Comparison of ENCODE assay signal across 23 mouse cellular contexts in genomic region chr8:77318590-77318989, GRCm38 (mm10).
DNase-seq lines count a peak whose midpoint lies in the region; ATAC-seq lines count a peak whose summit lies in the region.
"Had no signal": no experiment of that assay in that cellular context is flagged by ENCODE, and none has a peak within 500 bp of the region (broad histone marks: within the 10 kb centered on the region; RNA-seq: fewer than 3 reads in every experiment).

No protein-coding gene starts in this region.

- no peaks in the 10 kb centered on the region for H3K9me3 ChIP-seq in forebrain, embryonic 10.5 days
- H3K9me3 ChIP-seq in forebrain, embryonic 13.5 days (replicated peaks) = no peaks in the 10 kb centered on the region
- no peaks in the 10 kb centered on the region for H3K9me3 ChIP-seq in intestine, embryonic 14.5 days (ENCODE audit: control insufficient read depth, low read length)
- H3K9me3 ChIP-seq in intestine, embryonic 15.5 days = no peaks in the 10 kb centered on the region
- no peaks in the 10 kb centered on the region for H3K9me3 ChIP-seq in midbrain, embryonic 11.5 days (ENCODE audit: control insufficient read depth, low read length)
- no peaks in the 10 kb centered on the region for H3K9me3 ChIP-seq in midbrain, embryonic 10.5 days (replicated peaks)
- H3K9me3 ChIP-seq: embryonic facial prominence, embryonic 12.5 days; embryonic facial prominence, embryonic 15.5 days; forebrain, embryonic 12.5 days; heart, embryonic 13.5 days; hindbrain, embryonic 12.5 days; hindbrain, embryonic 15.5 days had no signal

- H3K36me3 ChIP-seq in forebrain, embryonic 10.5 days (replicated peaks) = 0 out of 2 replicates have a peak, but pooled peaks cover 2% of the 10 kb centered on the region
- no peaks in the 10 kb centered on the region for H3K36me3 ChIP-seq in forebrain, embryonic 13.5 days (ENCODE audit: poor library complexity, severe bottlenecking)
- H3K36me3 ChIP-seq in intestine, embryonic 14.5 days (ENCODE audit: control insufficient read depth, insufficient read depth, low read length) = peaks cover 15% of the 10 kb centered on the region
- no peaks in the 10 kb centered on the region for H3K36me3 ChIP-seq in intestine, embryonic 15.5 days
- no peaks in the 10 kb centered on the region for H3K36me3 ChIP-seq in midbrain, embryonic 11.5 days (ENCODE audit: control insufficient read depth, insufficient read depth, low read length)
- H3K36me3 ChIP-seq in midbrain, embryonic 10.5 days = no peaks in the 10 kb centered on the region
- H3K36me3 ChIP-seq: embryonic facial prominence, embryonic 12.5 days; forebrain, embryonic 12.5 days; hindbrain, embryonic 12.5 days; hindbrain, embryonic 15.5 days had no signal

- DNase-seq in forebrain, embryonic 10.5 days (ENCODE audit: extremely low spot score, low spot score) = peak; percentile 3
- peak; percentile 28 for DNase-seq in intestine, embryonic 14.5 days (ENCODE audit: low spot score)
- peak; percentile 44 for DNase-seq in midbrain, embryonic 11.5 days (ENCODE audit: low spot score, missing footprints)
- no peak for DNase-seq in midbrain, embryonic 10.5 days (ENCODE audit: low spot score)
- no peak for DNase-seq in left cerebral cortex, adult 9 months (ENCODE audit: low spot score in 2 of 2)
- DNase-seq: adrenal gland, postnatal 10 days; adrenal gland, postnatal 36 days; cerebellum, adult 18-20 months; cerebellum, adult 9-10 months; cerebellum, postnatal 25 days; gastrocnemius, postnatal 10 days; gastrocnemius, postnatal 36 days; heart, postnatal 14 days had no signal

- H3K4me2 ChIP-seq in forebrain, embryonic 13.5 days = no peak overlapping the region
- H3K4me2 ChIP-seq in intestine, embryonic 14.5 days (ENCODE audit: low read length) = no peak overlapping the region
- H3K4me2 ChIP-seq in intestine, embryonic 15.5 days (replicated peaks) = no peak overlapping the region
- H3K4me2 ChIP-seq in midbrain, embryonic 11.5 days = no peak overlapping the region
- H3K4me2 ChIP-seq: embryonic facial prominence, embryonic 12.5 days; embryonic facial prominence, embryonic 15.5 days; forebrain, embryonic 12.5 days; heart, embryonic 13.5 days; hindbrain, embryonic 12.5 days; hindbrain, embryonic 15.5 days had no signal

- ATAC-seq in forebrain, embryonic 13.5 days = no peak
- no peak for ATAC-seq in intestine, embryonic 14.5 days (replicated peaks; ENCODE audit: low FRiP score, low TSS enrichment, low read depth)
- no peak for ATAC-seq in intestine, embryonic 15.5 days
- ATAC-seq in midbrain, embryonic 11.5 days (ENCODE audit: low FRiP score) = no peak
- ATAC-seq: forebrain, embryonic 16.5 days; Patski had no signal

- H3K4me1 ChIP-seq in forebrain, embryonic 10.5 days = no peaks in the 10 kb centered on the region
- H3K4me1 ChIP-seq in forebrain, embryonic 13.5 days = no peaks in the 10 kb centered on the region
- H3K4me1 ChIP-seq in intestine, embryonic 14.5 days (replicated peaks; ENCODE audit: control insufficient read depth, insufficient read depth, low read length) = peaks cover 3% of the 10 kb centered on the region; the same call in 1 of the 2 replicates
- peaks cover 1% of the 10 kb centered on the region; the same call in 1 of the 2 replicates for H3K4me1 ChIP-seq in intestine, embryonic 15.5 days (replicated peaks)
- no peaks in the 10 kb centered on the region for H3K4me1 ChIP-seq in midbrain, embryonic 11.5 days (ENCODE audit: control insufficient read depth, insufficient read depth, low read length)
- H3K4me1 ChIP-seq in midbrain, embryonic 10.5 days = no peaks in the 10 kb centered on the region
- H3K4me1 ChIP-seq: embryonic facial prominence, embryonic 12.5 days; embryonic facial prominence, embryonic 15.5 days; forebrain, embryonic 12.5 days; hindbrain, embryonic 12.5 days; hindbrain, embryonic 15.5 days had no signal

- 86% methylated on average over 9 of the region's 9 CpGs for WGBS in forebrain, embryonic 10.5 days
- WGBS in forebrain, embryonic 13.5 days = 52% methylated on average over 9 of the region's 9 CpGs
- 83% methylated on average over 9 of the region's 9 CpGs for WGBS in intestine, embryonic 14.5 days
- WGBS in intestine, embryonic 15.5 days = 84% methylated on average over 9 of the region's 9 CpGs
- WGBS in midbrain, embryonic 11.5 days = 80% methylated on average over 9 of the region's 9 CpGs
- 88% methylated on average over 9 of the region's 9 CpGs for WGBS in midbrain, embryonic 10.5 days

- H3K9ac ChIP-seq in forebrain, embryonic 13.5 days = no peak overlapping the region
- H3K9ac ChIP-seq in intestine, embryonic 14.5 days (ENCODE audit: low read length) = no peak overlapping the region
- H3K9ac ChIP-seq in intestine, embryonic 15.5 days = no peak overlapping the region
- H3K9ac ChIP-seq in midbrain, embryonic 11.5 days (ENCODE audit: low read length) = no peak overlapping the region
- H3K9ac ChIP-seq: embryonic facial prominence, embryonic 12.5 days; embryonic facial prominence, embryonic 15.5 days; forebrain, embryonic 12.5 days; heart, embryonic 13.5 days; hindbrain, embryonic 12.5 days; hindbrain, embryonic 15.5 days had no signal

- no peak overlapping the region for H3K27ac ChIP-seq in forebrain, embryonic 10.5 days
- H3K27ac ChIP-seq in forebrain, embryonic 13.5 days = no peak overlapping the region
- no peak overlapping the region for H3K27ac ChIP-seq in intestine, embryonic 14.5 days (ENCODE audit: low read depth)
- H3K27ac ChIP-seq in intestine, embryonic 15.5 days = no peak overlapping the region
- H3K27ac ChIP-seq in midbrain, embryonic 11.5 days (ENCODE audit: low read depth, low read length) = no peak overlapping the region
- H3K27ac ChIP-seq in midbrain, embryonic 10.5 days (replicated peaks) = no peak overlapping the region
- H3K27ac ChIP-seq: embryonic facial prominence, embryonic 12.5 days; embryonic facial prominence, embryonic 15.5 days; forebrain, embryonic 12.5 days; heart, embryonic 13.5 days; hindbrain, embryonic 12.5 days; hindbrain, embryonic 15.5 days had no signal

- H3K4me3 ChIP-seq in forebrain, embryonic 10.5 days = no peak overlapping the region
- H3K4me3 ChIP-seq in forebrain, embryonic 13.5 days = no peak overlapping the region
- no peak overlapping the region for H3K4me3 ChIP-seq in intestine, embryonic 14.5 days (ENCODE audit: low read depth, low read length)
- no peak overlapping the region for H3K4me3 ChIP-seq in intestine, embryonic 15.5 days (replicated peaks)
- no peak overlapping the region for H3K4me3 ChIP-seq in midbrain, embryonic 11.5 days (ENCODE audit: low read depth, low read length)
- H3K4me3 ChIP-seq in midbrain, embryonic 10.5 days = no peak overlapping the region
- H3K4me3 ChIP-seq: embryonic facial prominence, embryonic 12.5 days; embryonic facial prominence, embryonic 15.5 days; forebrain, embryonic 12.5 days; heart, embryonic 13.5 days; hindbrain, embryonic 12.5 days; hindbrain, embryonic 15.5 days had no signal

- no peaks in the 10 kb centered on the region for H3K27me3 ChIP-seq in forebrain, embryonic 10.5 days (ENCODE audit: poor library complexity, severe bottlenecking)
- H3K27me3 ChIP-seq in forebrain, embryonic 13.5 days = no peaks in the 10 kb centered on the region
- H3K27me3 ChIP-seq in intestine, embryonic 14.5 days (replicated peaks; ENCODE audit: control insufficient read depth, insufficient read depth, low read length) = no peaks in the 10 kb centered on the region
- no peaks in the 10 kb centered on the region for H3K27me3 ChIP-seq in intestine, embryonic 15.5 days (replicated peaks)
- no peaks in the 10 kb centered on the region for H3K27me3 ChIP-seq in midbrain, embryonic 11.5 days (ENCODE audit: control insufficient read depth, insufficient read depth, low read length)
- H3K27me3 ChIP-seq in midbrain, embryonic 10.5 days (ENCODE audit: low read depth, poor library complexity, severe bottlenecking) = no peaks in the 10 kb centered on the region
- H3K27me3 ChIP-seq: embryonic facial prominence, embryonic 12.5 days; embryonic facial prominence, embryonic 15.5 days; forebrain, embryonic 12.5 days; heart, embryonic 13.5 days; hindbrain, embryonic 12.5 days; hindbrain, embryonic 15.5 days; Patski had no signal

Comparison
In these comparisons a context has a peak if more than half of its experiments do, and no peak if none do; other contexts are left out.
1. DNase-seq: peak in forebrain, embryonic 10.5 days (single experiment), intestine, embryonic 14.5 days (single experiment) and midbrain, embryonic 11.5 days (single experiment); none in midbrain, embryonic 10.5 days (single experiment) and left cerebral cortex, adult 9 months (0 of 2).